8 mouse cellular contexts compared by ENCODE assay signal in the genomic region with DNA sequence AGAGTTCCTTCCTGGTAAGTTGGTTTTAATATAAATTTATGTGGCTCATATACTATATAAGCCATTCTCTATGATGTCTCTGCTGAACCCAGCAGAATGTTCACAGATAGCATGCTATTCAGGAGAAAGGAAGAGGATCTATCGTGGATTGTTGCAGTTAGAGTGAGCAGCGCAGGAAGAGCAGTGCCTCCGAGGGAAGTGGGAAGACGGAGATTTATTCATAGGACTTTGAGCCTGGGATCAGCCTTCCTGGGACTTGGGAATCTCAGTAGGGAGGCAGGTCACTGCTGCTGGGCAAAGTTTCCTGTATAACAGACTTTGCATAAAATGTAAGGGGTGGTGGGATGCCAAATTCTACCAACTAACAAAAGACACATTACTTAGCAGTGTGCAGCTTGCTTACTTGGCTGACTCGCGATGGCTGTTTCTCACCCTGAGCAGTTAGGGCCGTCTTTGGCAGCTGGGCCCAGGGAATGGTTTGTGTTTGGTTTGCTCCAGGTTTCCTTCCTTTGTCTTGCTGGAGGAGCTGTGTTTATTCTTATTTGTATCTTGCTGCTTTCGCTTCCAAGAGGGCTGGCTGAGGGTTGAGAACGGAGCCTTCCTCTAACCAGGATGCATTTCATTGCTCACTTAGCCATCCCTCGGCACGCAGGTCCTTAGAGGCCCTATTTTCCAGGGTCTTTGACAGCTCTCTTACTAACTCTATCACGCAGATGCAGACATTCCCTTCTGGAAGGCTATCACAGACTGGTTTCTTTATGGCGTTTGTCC.
DNase-seq lines count a peak whose midpoint lies in the region; ATAC-seq and TF ChIP-seq lines count a peak whose summit lies in the region.

No protein-coding gene starts in this region.

- TF ChIP-seq EP300 in heart, postnatal 0 days (IDR thresholded peaks at IDR 0.05; ENCODE audit: low read depth) = no peak

- no peak overlapping the region for H3K4me2 ChIP-seq in limb, embryonic 13.5 days (replicated peaks)
- H3K4me2 ChIP-seq in heart, postnatal 0 days (ENCODE audit: low read depth, low read length) = peak overlapping the region; percentile 16
- H3K4me2 ChIP-seq in stomach, embryonic 15.5 days = peak overlapping the region; percentile 4; the same call in 1 of the 2 replicates

- H3K27me3 ChIP-seq in limb, embryonic 13.5 days = no peaks in the 10 kb centered on the region
- no peaks in the 10 kb centered on the region for H3K27me3 ChIP-seq in limb, embryonic 10.5 days (ENCODE audit: low read depth, poor library complexity, severe bottlenecking)
- H3K27me3 ChIP-seq in heart, postnatal 0 days (ENCODE audit: control insufficient read depth, insufficient read depth, low read length) = no peaks in the 10 kb centered on the region
- H3K27me3 ChIP-seq in stomach, embryonic 15.5 days (replicated peaks) = no peaks in the 10 kb centered on the region

- DNase-seq in limb, embryonic 10.5 days (ENCODE audit: low spot score) = no peak
- peak; percentile 64 for DNase-seq in heart, postnatal 0 days (ENCODE audit: low spot score)
- DNase-seq in lung, adult 18-20 months = peak; percentile 60 to 68
- DNase-seq in thymus, postnatal 36 days = no peak
- DNase-seq in spleen, postnatal 14 days (ENCODE audit: low spot score in 2 of 2) = no peak
- no peak for DNase-seq in adrenal gland, postnatal 4 days (ENCODE audit: low spot score in 2 of 2)

- H3K9me3 ChIP-seq in limb, embryonic 13.5 days = no peaks in the 10 kb centered on the region
- H3K9me3 ChIP-seq in limb, embryonic 10.5 days (replicated peaks) = no peaks in the 10 kb centered on the region
- no peaks in the 10 kb centered on the region for H3K9me3 ChIP-seq in heart, postnatal 0 days (replicated peaks; ENCODE audit: control insufficient read depth, low read length)
- H3K9me3 ChIP-seq in stomach, embryonic 15.5 days = no peaks in the 10 kb centered on the region

- H3K36me3 ChIP-seq in limb, embryonic 13.5 days = no peaks in the 10 kb centered on the region
- H3K36me3 ChIP-seq in limb, embryonic 10.5 days = no peaks in the 10 kb centered on the region
- H3K36me3 ChIP-seq in heart, postnatal 0 days (replicated peaks; ENCODE audit: control insufficient read depth, insufficient read depth, low read length) = no peaks in the 10 kb centered on the region
- H3K36me3 ChIP-seq in stomach, embryonic 15.5 days = no peaks in the 10 kb centered on the region

- no peak overlapping the region for H3K9ac ChIP-seq in limb, embryonic 13.5 days
- no peak overlapping the region for H3K9ac ChIP-seq in heart, postnatal 0 days (replicated peaks; ENCODE audit: low read depth, low read length)
- H3K9ac ChIP-seq in stomach, embryonic 15.5 days = no peak overlapping the region

- H3K27ac ChIP-seq in limb, embryonic 13.5 days = 0 out of 2 replicates have a peak overlapping the region, but pooled peaks have one; percentile 10
- H3K27ac ChIP-seq in limb, embryonic 10.5 days = no peak overlapping the region
- H3K27ac ChIP-seq in heart, postnatal 0 days (ENCODE audit: low read depth) = peak overlapping the region; percentile 67
- H3K27ac ChIP-seq in stomach, embryonic 15.5 days = peak overlapping the region; percentile 60; the same call in 1 of the 2 replicates

- TF ChIP-seq CTCF in heart, postnatal 0 days (IDR thresholded peaks at IDR 0.05; ENCODE audit: low read depth) = no peak

- ATAC-seq in limb, embryonic 13.5 days (ENCODE audit: low FRiP score, low read depth) = no peak
- ATAC-seq in heart, postnatal 0 days (ENCODE audit: insufficient read depth, low read depth) = peak; percentile 65
- 0 out of 2 replicates have a peak, but pooled peaks have one; percentile 35 for ATAC-seq in stomach, embryonic 15.5 days (ENCODE audit: insufficient read depth, low FRiP score, low read depth)

- 69% methylated on average over 13 of the region's 13 CpGs for WGBS in limb, embryonic 13.5 days
- WGBS in limb, embryonic 10.5 days = 78% methylated on average over 13 of the region's 13 CpGs
- WGBS in heart, postnatal 0 days = 40% methylated on average over 13 of the region's 13 CpGs
- WGBS in stomach, embryonic 15.5 days = 35% methylated on average over 13 of the region's 13 CpGs

- no peak overlapping the region for H3K4me3 ChIP-seq in limb, embryonic 13.5 days
- no peak overlapping the region for H3K4me3 ChIP-seq in limb, embryonic 10.5 days
- H3K4me3 ChIP-seq in heart, postnatal 0 days (ENCODE audit: low read depth, low read length) = no peak overlapping the region
- no peak overlapping the region for H3K4me3 ChIP-seq in stomach, embryonic 15.5 days (replicated peaks)

- H3K4me1 ChIP-seq in limb, embryonic 13.5 days = no peaks in the 10 kb centered on the region; the same call in 1 of the 2 replicates
- no peaks in the 10 kb centered on the region for H3K4me1 ChIP-seq in limb, embryonic 10.5 days
- no peaks in the 10 kb centered on the region for H3K4me1 ChIP-seq in heart, postnatal 0 days (ENCODE audit: control insufficient read depth, insufficient read depth)
- H3K4me1 ChIP-seq in stomach, embryonic 15.5 days = no peaks in the 10 kb centered on the region

Comparison
In these comparisons a context has a peak if more than half of its experiments do, and no peak if none do; other contexts are left out.
1. DNase-seq: peak in heart, postnatal 0 days (single experiment) and lung, adult 18-20 months (2 of 2); none in limb, embryonic 10.5 days (single experiment), thymus, postnatal 36 days (0 of 2), spleen, postnatal 14 days (0 of 2) and adrenal gland, postnatal 4 days (0 of 2).